Mouse (Mus musculus) adrenal gland, adult 8-10 months (tissue): ENCODE data around the gene Hes5. TPM values are rescaled to one million over a fixed set of nuclear protein-coding genes. Genes with fewer than 3 reads are reported as not detected.

ENCODE experiments used
- DNase-seq: peaks from one replicate; pipeline ENCODE4 v3.0.0; 2022
- total RNA-seq, 4 experiments: library from RNA; stranded (reverse); gene quantifications; 2 replicates each; pipeline ENCODE4 v1.2.4; 2022

The Hes5 gene
- total RNA-seq: not detected

- DNase-seq: no peak
Observed at GRCm38 (mm10) chr4:154960690-154961225, at the start of gene Hes5. Gene Hes5, plus strand, starts transcription at chr4:154960923.

GRCm38 (mm10) chr4:154911644-154912043, 49.1 kb upstream of the Hes5 start:
- DNase-seq: no peak

GRCm38 (mm10) chr4:154913845-154914244, 46.9 kb upstream of the Hes5 start:
- DNase-seq: no peak

GRCm38 (mm10) chr4:154914252-154914651, 46.5 kb upstream of the Hes5 start:
- no peak for DNase-seq

- DNase-seq: no peak
Observed at GRCm38 (mm10) chr4:154914707-154915106, 46.0 kb upstream of the Hes5 start.

- no peak for DNase-seq
Observed at GRCm38 (mm10) chr4:154915286-154915685, 45.4 kb upstream of the Hes5 start.

- no peak for DNase-seq
Observed at GRCm38 (mm10) chr4:154916662-154917061, 44.1 kb upstream of the Hes5 start.

GRCm38 (mm10) chr4:154922291-154922690, 38.4 kb upstream of the Hes5 start:
- DNase-seq: no peak

GRCm38 (mm10) chr4:154922931-154923330, 37.8 kb upstream of the Hes5 start:
- DNase-seq: no peak

- DNase-seq: no peak
Observed at GRCm38 (mm10) chr4:154925413-154925812, 35.3 kb upstream of the Hes5 start.

- DNase-seq: no peak
Observed at GRCm38 (mm10) chr4:154926969-154927898, 33.5 kb upstream of the Hes5 start.

GRCm38 (mm10) chr4:154927899-154928337, 32.8 kb upstream of the Hes5 start:
- DNase-seq: no peak

- no peak for DNase-seq
Observed at GRCm38 (mm10) chr4:154928395-154929087, 32.2 kb upstream of the Hes5 start, which contains the start of gene Tnfrsf14. Gene Tnfrsf14, minus strand, starts transcription at chr4:154928563.

- no peak for DNase-seq
Observed at GRCm38 (mm10) chr4:154929088-154929660, 31.5 kb upstream of the Hes5 start.

- no peak for DNase-seq
Observed at GRCm38 (mm10) chr4:154933306-154933907, 27.3 kb upstream of the Hes5 start.

GRCm38 (mm10) chr4:154934800-154935199, 25.9 kb upstream of the Hes5 start:
- no peak for DNase-seq

GRCm38 (mm10) chr4:154935788-154936187, 24.9 kb upstream of the Hes5 start:
- no peak for DNase-seq

- DNase-seq: no peak
Observed at GRCm38 (mm10) chr4:154936542-154937255, 24.0 kb upstream of the Hes5 start.

GRCm38 (mm10) chr4:154937746-154938145, 23.0 kb upstream of the Hes5 start:
- no peak for DNase-seq

- DNase-seq: no peak
Observed at GRCm38 (mm10) chr4:154940156-154940555, 20.6 kb upstream of the Hes5 start.

GRCm38 (mm10) chr4:154941831-154942230, 18.9 kb upstream of the Hes5 start:
- DNase-seq: no peak
